Mouse (Mus musculus): ENCODE data around the gene Nrcam. TPM values are rescaled to one million over a fixed set of nuclear protein-coding genes. Genes with fewer than 3 reads are reported as not detected.

The Nrcam gene
- polyA plus RNA-seq, 1 experiment from 2014 or later, result 12.3 TPM

DNA sequence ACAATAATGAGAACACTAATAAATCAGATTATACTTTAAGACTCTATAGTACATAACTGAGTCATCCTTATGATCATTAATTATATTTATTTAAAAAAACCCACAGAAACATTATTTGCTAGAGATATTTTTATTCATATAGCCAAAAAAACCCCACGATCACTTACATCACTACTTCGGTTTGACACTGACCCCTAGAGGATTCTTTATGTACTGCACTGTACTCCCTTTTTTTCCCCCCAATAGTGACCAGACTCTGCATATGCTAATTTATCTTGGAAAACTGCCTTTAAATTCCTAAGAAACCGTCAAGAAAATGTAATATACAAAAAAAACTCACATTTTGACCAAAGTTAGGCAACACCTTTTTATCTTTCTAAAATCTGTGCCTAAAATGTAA, 244.0 kb downstream of the Nrcam start:
- no peak overlapping the region for H3K4me2 ChIP-seq (replicated peaks; ENCODE audit: low read depth, low read length)
- ATAC-seq (ENCODE audit: low FRiP score, low TSS enrichment), result no peak
- no peak overlapping the region for H3K27ac ChIP-seq (ENCODE audit: low read depth, low read length)
- no peaks in the 10 kb centered on the region for H3K4me1 ChIP-seq (ENCODE audit: control insufficient read depth, insufficient read depth, low read length)
- H3K9ac ChIP-seq (ENCODE audit: low read depth, low read length), result no peak overlapping the region
- H3K36me3 ChIP-seq (ENCODE audit: control insufficient read depth, insufficient read depth, low read length), result no peaks in the 10 kb centered on the region
- 24% methylated on average over 3 of the region's 3 CpGs for WGBS
- no peaks in the 10 kb centered on the region for H3K9me3 ChIP-seq (ENCODE audit: control insufficient read depth, low read length)
- no peak overlapping the region for H3K4me3 ChIP-seq (ENCODE audit: low read length)
- H3K27me3 ChIP-seq (ENCODE audit: control insufficient read depth, insufficient read depth, low read length), result no peaks in the 10 kb centered on the region

DNA sequence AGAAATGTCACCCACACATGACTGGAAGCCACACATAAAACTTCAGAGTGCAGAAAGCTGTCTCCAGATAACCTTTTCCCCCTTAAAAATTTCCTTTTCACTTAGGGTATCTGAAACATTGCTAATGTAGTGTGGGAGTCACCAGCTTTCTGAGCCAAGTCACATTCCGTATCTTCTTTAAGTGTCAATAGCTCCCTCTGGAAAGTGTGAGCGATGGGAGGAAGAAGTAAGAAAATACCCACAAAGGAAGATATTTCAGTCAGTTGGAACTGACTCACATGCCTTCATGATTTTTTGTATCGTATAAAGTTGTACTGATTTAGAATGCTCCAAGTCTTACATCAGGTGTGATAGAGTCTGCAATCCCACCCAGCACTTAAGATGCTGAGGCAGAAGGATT, 245.5 kb downstream of the Nrcam start:
- 84% methylated on average over 3 of the region's 3 CpGs for WGBS
- no peaks in the 10 kb centered on the region for H3K27me3 ChIP-seq (ENCODE audit: control insufficient read depth, insufficient read depth, low read length)
- no peaks in the 10 kb centered on the region for H3K36me3 ChIP-seq (ENCODE audit: control insufficient read depth, insufficient read depth, low read length)
- H3K9me3 ChIP-seq (ENCODE audit: control insufficient read depth, low read length), result no peaks in the 10 kb centered on the region
- H3K9ac ChIP-seq (ENCODE audit: low read depth, low read length), result no peak overlapping the region
- no peaks in the 10 kb centered on the region for H3K4me1 ChIP-seq (ENCODE audit: control insufficient read depth, insufficient read depth, low read length)
- no peak overlapping the region for H3K27ac ChIP-seq (ENCODE audit: low read depth, low read length)
- no peak overlapping the region for H3K4me3 ChIP-seq (ENCODE audit: low read length)
- no peak overlapping the region for H3K4me2 ChIP-seq (replicated peaks; ENCODE audit: low read depth, low read length)
- no peak for ATAC-seq (ENCODE audit: low FRiP score, low TSS enrichment)

DNA sequence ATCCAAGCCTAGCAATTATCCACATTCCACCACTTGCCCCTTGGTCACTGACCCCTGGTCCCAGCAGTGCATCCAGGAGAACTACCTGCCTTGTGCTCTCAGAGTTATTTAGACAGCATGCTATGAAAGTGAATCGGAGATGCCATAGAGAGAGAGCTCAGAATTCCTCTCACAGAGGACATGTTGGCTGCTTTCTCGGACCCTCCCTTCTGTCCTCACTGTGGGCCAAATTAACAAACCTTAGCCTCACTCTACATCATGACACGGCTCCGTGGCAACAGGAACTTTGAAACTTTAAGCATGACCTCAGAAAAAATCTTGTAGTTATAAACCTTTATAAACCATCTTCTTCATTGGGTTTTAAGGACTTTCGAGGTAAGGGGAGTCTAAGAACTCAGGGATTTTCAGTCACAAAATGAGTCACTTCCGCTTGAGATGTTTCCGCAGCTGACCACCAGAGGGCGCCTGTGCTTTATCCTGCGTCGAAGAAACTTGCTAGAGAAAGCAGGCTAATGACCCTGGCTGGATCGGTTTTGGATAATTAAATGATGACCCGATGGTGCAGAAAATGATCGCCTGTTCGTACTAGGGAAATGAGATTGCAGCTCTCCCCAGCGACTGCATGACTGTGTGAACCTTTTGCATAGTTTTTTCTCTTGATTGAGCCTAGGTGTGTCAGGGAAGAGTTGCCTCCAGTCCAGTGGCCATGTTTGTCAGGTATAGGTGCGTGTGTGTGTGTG, 272.9 kb downstream of the Nrcam start:
- 32% methylated on average over 16 of the region's 16 CpGs for WGBS
- no peaks in the 10 kb centered on the region for H3K9me3 ChIP-seq (ENCODE audit: control insufficient read depth, low read length)
- H3K27me3 ChIP-seq (ENCODE audit: control insufficient read depth, insufficient read depth, low read length), result no peaks in the 10 kb centered on the region
- H3K27ac ChIP-seq (ENCODE audit: low read depth, low read length), result no peak overlapping the region
- no peaks in the 10 kb centered on the region for H3K4me1 ChIP-seq (ENCODE audit: control insufficient read depth, insufficient read depth, low read length)
- H3K9ac ChIP-seq (ENCODE audit: low read depth, low read length), result no peak overlapping the region
- no peak overlapping the region; the same call in 1 of the 2 replicates for H3K4me2 ChIP-seq (replicated peaks; ENCODE audit: low read depth, low read length)
- peak; percentile 67; the same call in 1 of the 2 replicates for ATAC-seq (ENCODE audit: low FRiP score, low TSS enrichment)
- H3K4me3 ChIP-seq (ENCODE audit: low read length), result no peak overlapping the region
- no peaks in the 10 kb centered on the region for H3K36me3 ChIP-seq (ENCODE audit: control insufficient read depth, insufficient read depth, low read length)

DNA sequence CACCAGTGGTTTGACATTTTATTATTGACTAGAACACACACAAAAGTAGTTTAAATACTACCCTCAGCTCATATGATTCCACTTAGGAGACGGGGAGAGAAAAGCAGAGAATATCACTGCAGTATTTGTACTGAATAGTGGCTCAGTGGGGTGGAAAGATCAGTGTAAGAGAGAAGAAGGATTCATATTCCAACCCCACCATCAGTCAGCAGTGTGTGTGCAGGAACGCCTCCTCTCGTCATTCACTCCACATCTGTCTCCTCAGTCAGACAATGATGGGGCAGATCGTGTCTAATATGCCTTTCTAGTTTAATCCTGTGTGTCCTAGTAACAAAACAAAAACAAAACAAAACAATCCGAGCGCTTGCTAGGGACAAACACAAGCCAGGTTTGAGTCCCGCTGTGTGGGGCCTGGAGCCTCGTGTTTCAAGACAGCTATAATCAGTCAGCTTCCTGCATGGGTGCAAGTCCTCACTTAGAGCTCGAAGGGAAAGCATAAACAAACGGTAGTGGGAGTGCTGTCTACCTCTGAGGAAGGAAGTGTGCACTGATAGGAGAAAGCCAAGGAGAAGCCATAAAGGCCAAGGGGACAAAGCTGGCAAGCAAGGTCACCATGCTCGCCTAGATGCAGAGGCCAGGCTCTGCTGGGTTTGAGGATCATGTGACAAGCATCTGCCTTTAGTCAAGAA, 273.7 kb downstream of the Nrcam start:
- Histone ChIP-seq H3K27ac (ENCODE audit: low read depth, low read length) (0 out of 2 replicates have a peak overlapping the region, but pooled peaks have one; percentile 19), H3K27me3 (ENCODE audit: control insufficient read depth, insufficient read depth, low read length) (no peaks in the 10 kb centered on the region), H3K9ac (ENCODE audit: low read depth, low read length) (no peak overlapping the region), H3K36me3 (ENCODE audit: control insufficient read depth, insufficient read depth, low read length) (no peaks in the 10 kb centered on the region), H3K4me1 (ENCODE audit: control insufficient read depth, insufficient read depth, low read length) (no peaks in the 10 kb centered on the region), H3K9me3 (ENCODE audit: control insufficient read depth, low read length) (no peaks in the 10 kb centered on the region), H3K4me3 (ENCODE audit: low read length) (no peak overlapping the region), H3K4me2 (replicated peaks; ENCODE audit: low read depth, low read length) (no peak overlapping the region)
- peak; percentile 84 for ATAC-seq (ENCODE audit: low FRiP score, low TSS enrichment)
- 36% methylated on average over 11 of the region's 11 CpGs for WGBS

DNA sequence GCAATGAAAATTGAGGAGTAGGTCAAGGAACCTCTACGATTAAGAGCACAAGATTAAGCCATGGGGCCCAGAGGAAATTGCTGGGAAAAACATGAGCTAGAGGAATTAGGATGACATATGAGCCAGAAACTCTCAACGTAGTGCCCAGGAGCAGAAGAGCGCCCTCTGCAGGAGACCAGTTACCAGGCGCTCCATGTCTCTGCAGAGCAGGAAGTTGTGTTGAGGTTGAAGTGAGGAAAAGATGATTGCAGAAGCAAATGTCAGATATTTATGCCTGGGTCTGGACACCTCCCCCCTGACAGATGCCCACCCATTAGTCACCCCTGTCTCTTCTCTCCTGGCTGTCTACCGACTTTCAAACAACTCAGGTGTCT, 274.3 kb downstream of the Nrcam start:
- no peak; the same call in 1 of the 2 replicates for ATAC-seq (ENCODE audit: low FRiP score, low TSS enrichment)
- H3K9me3 ChIP-seq (ENCODE audit: control insufficient read depth, low read length), result no peaks in the 10 kb centered on the region
- H3K36me3 ChIP-seq (ENCODE audit: control insufficient read depth, insufficient read depth, low read length), result no peaks in the 10 kb centered on the region
- H3K9ac ChIP-seq (ENCODE audit: low read depth, low read length), result no peak overlapping the region
- no peak overlapping the region for H3K4me3 ChIP-seq (ENCODE audit: low read length)
- H3K27ac ChIP-seq (ENCODE audit: low read depth, low read length), result 0 out of 2 replicates have a peak overlapping the region, but pooled peaks have one; percentile 19
- no peaks in the 10 kb centered on the region for H3K4me1 ChIP-seq (ENCODE audit: control insufficient read depth, insufficient read depth, low read length)
- H3K4me2 ChIP-seq (replicated peaks; ENCODE audit: low read depth, low read length), result no peak overlapping the region
- WGBS, result 59% methylated on average over 5 of the region's 5 CpGs
- H3K27me3 ChIP-seq (ENCODE audit: control insufficient read depth, insufficient read depth, low read length), result no peaks in the 10 kb centered on the region

DNA sequence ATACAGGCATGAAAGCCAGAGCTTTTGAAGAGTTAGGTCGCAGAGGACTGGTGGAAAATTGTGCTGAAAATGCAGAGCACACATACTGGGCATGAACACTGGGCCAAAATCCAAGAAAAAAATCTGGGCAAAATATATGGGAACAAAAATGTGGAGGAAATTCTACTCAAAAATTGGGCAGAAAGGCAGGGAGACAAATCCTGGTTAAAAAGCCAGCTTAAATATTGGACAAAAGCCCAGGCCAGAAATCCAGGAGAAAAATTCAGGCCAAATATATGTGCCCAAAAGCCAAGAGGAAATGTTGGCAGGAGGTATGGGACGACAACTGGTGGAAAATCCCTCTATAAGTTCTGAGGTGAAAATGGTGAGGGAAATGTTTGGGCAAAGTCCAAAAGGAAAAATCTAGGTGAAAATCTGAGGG, 288.3 kb downstream of the Nrcam start:
- Histone ChIP-seq H3K36me3 (ENCODE audit: control insufficient read depth, insufficient read depth, low read length) (no peaks in the 10 kb centered on the region), H3K27me3 (ENCODE audit: control insufficient read depth, insufficient read depth, low read length) (no peaks in the 10 kb centered on the region), H3K9ac (ENCODE audit: low read depth, low read length) (no peak overlapping the region), H3K4me2 (replicated peaks; ENCODE audit: low read depth, low read length) (no peak overlapping the region), H3K4me3 (ENCODE audit: low read length) (no peak overlapping the region), H3K27ac (ENCODE audit: low read depth, low read length) (no peak overlapping the region), H3K4me1 (ENCODE audit: control insufficient read depth, insufficient read depth, low read length) (no peaks in the 10 kb centered on the region), H3K9me3 (ENCODE audit: control insufficient read depth, low read length) (no peaks in the 10 kb centered on the region)
- no peak for ATAC-seq (ENCODE audit: low FRiP score, low TSS enrichment)
- 85% methylated on average over 2 of the region's 2 CpGs for WGBS

DNA sequence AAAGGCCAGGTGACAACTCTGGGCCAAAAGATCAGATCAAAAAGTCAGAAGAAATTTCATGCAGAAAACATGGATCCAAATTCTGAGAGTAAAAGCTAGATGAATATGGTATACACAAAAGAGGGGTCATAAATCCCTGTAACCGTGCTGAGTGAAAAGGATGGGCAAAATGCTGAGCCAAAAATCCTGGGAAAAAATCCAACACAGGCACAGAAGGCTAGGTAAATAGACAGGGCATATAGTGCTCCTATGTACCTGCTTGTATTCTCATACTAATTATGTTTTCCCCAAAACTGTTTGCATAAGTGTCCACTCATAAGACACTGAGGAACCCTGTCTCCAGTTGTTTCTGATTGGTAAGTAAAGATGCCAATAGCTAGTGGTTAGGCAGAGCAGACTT, 288.8 kb downstream of the Nrcam start:
- 63% methylated on average over 1 of the region's 1 CpGs for WGBS
- H3K4me3 ChIP-seq (ENCODE audit: low read length), result no peak overlapping the region
- H3K4me2 ChIP-seq (replicated peaks; ENCODE audit: low read depth, low read length), result no peak overlapping the region
- H3K4me1 ChIP-seq (ENCODE audit: control insufficient read depth, insufficient read depth, low read length), result no peaks in the 10 kb centered on the region
- H3K36me3 ChIP-seq (ENCODE audit: control insufficient read depth, insufficient read depth, low read length), result no peaks in the 10 kb centered on the region
- no peak overlapping the region for H3K9ac ChIP-seq (ENCODE audit: low read depth, low read length)
- H3K27me3 ChIP-seq (ENCODE audit: control insufficient read depth, insufficient read depth, low read length), result no peaks in the 10 kb centered on the region
- no peak for ATAC-seq (ENCODE audit: low FRiP score, low TSS enrichment)
- H3K27ac ChIP-seq (ENCODE audit: low read depth, low read length), result no peak overlapping the region
- H3K9me3 ChIP-seq (ENCODE audit: control insufficient read depth, low read length), result no peaks in the 10 kb centered on the region

DNA sequence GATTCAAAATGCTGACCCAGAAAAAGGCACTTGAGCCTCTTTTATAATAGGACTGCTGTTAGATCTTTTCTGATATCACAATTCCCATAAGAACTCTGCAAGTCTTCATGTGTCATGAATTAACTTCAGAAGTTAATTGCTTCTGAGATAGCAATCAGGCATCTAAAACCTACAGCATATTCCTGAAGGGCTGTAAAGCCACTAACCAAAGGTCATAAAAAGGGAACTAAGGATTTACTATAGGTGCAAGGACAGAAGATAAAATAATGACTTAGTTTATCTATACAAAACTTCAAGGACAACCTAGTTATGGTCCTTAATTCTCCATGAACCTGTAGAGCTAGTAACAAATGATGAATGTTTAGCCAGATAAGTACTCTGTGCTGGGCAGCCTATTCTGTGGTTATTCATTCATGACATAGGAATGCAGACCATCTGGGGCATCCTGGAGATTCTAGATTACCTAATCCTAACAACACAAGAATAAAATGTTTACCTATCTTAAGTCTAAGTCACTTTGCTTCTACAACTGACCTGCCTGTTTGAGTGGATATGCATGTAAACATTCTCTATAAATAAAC, 310.7 kb downstream of the Nrcam start:
- Histone ChIP-seq H3K4me3 (ENCODE audit: low read length) (no peak overlapping the region), H3K9ac (ENCODE audit: low read depth, low read length) (no peak overlapping the region), H3K36me3 (ENCODE audit: control insufficient read depth, insufficient read depth, low read length) (no peaks in the 10 kb centered on the region), H3K4me1 (ENCODE audit: control insufficient read depth, insufficient read depth, low read length) (no peaks in the 10 kb centered on the region), H3K9me3 (ENCODE audit: control insufficient read depth, low read length) (no peaks in the 10 kb centered on the region), H3K27me3 (ENCODE audit: control insufficient read depth, insufficient read depth, low read length) (no peaks in the 10 kb centered on the region), H3K27ac (ENCODE audit: low read depth, low read length) (no peak overlapping the region), H3K4me2 (replicated peaks; ENCODE audit: low read depth, low read length) (no peak overlapping the region)
- no peak; the same call in 1 of the 2 replicates for ATAC-seq (ENCODE audit: low FRiP score, low TSS enrichment)

DNA sequence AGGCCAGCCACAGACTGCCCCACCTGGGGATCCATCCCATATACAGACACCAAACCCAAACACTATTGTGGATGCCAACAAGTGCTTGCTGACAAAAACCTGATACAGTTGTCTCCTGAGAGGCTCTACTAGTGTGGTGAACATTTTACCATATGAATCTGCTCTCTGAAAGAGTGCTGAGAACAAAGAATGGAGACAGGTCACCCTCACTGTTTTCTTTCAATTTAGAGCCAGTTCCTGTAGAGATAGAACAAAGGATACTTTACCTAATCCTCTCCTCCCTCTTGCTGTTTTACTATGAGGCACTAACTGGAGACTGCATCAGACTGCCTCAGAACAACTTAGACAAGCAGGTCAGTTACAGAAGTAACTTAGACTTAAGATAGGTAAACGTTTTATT, 311.9 kb downstream of the Nrcam start:
- 18% methylated on average over 1 of the region's 1 CpGs for WGBS
- Histone ChIP-seq H3K36me3 (ENCODE audit: control insufficient read depth, insufficient read depth, low read length) (no peaks in the 10 kb centered on the region), H3K4me1 (ENCODE audit: control insufficient read depth, insufficient read depth, low read length) (no peaks in the 10 kb centered on the region), H3K4me3 (ENCODE audit: low read length) (no peak overlapping the region), H3K27ac (ENCODE audit: low read depth, low read length) (no peak overlapping the region), H3K27me3 (ENCODE audit: control insufficient read depth, insufficient read depth, low read length) (no peaks in the 10 kb centered on the region), H3K9me3 (ENCODE audit: control insufficient read depth, low read length) (no peaks in the 10 kb centered on the region), H3K9ac (ENCODE audit: low read depth, low read length) (no peak overlapping the region), H3K4me2 (replicated peaks; ENCODE audit: low read depth, low read length) (no peak overlapping the region)
- ATAC-seq (ENCODE audit: low FRiP score, low TSS enrichment), result no peak

Data from kidney, embryonic 14.5 days (tissue).